9 mouse cellular contexts compared by ENCODE assay signal in the genomic region with DNA sequence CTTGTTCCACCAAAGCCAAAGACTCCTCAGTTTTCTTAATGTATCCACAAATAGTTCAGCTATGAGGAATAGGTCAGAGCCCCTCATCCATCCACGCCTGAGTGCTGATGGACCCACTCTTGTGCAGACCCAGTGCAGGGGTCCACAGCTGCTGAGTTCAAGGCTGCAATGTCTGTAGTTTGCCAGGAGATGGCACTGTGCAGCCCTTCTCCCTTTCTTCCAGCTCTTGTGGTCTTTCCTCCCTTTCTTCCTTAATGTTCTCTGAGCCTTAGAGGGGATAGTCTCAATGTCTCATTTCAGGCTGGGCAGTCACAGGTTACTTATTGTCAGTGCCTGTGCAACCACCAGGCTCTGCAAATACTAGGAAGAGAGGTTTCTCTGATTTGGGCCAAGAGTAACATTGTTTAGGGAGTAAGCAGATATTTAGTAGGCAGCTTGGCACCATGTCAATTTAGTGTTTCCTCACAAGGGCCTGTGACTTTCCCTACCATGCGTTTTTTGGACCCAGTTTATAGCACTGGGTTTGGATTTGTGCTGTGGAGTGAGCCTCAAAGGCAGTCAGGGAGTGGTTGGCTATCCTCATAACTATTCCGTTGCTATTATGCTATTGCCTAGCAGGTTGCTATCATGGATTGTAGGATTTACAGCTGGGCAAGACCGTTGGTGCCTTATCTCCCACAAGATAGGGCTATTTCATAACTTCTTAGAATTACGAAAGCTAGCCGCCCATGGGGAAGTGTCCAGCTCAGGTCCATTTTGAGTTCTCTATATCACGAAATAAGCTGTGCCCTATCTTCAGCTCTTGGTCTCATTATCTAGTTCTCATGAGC. TPM values are rescaled to one million over a fixed set of nuclear protein-coding genes. Genes with fewer than 3 reads are reported as not detected.
DNase-seq lines count a peak whose midpoint lies in the region; ATAC-seq and TF ChIP-seq lines count a peak whose summit lies in the region.
"Had no signal": no experiment of that assay in that cellular context is flagged by ENCODE, and none has a peak within 500 bp of the region (broad histone marks: within the 10 kb centered on the region; RNA-seq: fewer than 3 reads in every experiment).

No protein-coding gene starts in this region.

- ATAC-seq in hindbrain, embryonic 14.5 days (ENCODE audit: low FRiP score): no peak
- ATAC-seq in midbrain, postnatal 0 days (ENCODE audit: low FRiP score): no peak

- peak; percentile 81 for TF ChIP-seq CTCF in midbrain, postnatal 0 days (IDR thresholded peaks at IDR 0.05)

- no peak overlapping the region for H3K9ac ChIP-seq in hindbrain, embryonic 14.5 days
- no peak overlapping the region for H3K9ac ChIP-seq in midbrain, postnatal 0 days (replicated peaks; ENCODE audit: low read length, poor library complexity, severe bottlenecking)
- H3K9ac ChIP-seq: limb, embryonic 12.5 days had no signal

- no peaks in the 10 kb centered on the region for H3K27me3 ChIP-seq in hindbrain, embryonic 14.5 days (ENCODE audit: control insufficient read depth, insufficient read depth, low read length)
- no peaks in the 10 kb centered on the region for H3K27me3 ChIP-seq in midbrain, postnatal 0 days (ENCODE audit: insufficient read depth, low read length)
- H3K27me3 ChIP-seq: limb, embryonic 12.5 days had no signal

- no peak overlapping the region for H3K27ac ChIP-seq in hindbrain, embryonic 14.5 days
- no peak overlapping the region for H3K27ac ChIP-seq in midbrain, postnatal 0 days (ENCODE audit: low read depth, low read length)
- H3K27ac ChIP-seq: limb, embryonic 12.5 days had no signal

- no peak overlapping the region for H3K4me2 ChIP-seq in hindbrain, embryonic 14.5 days (replicated peaks)
- H3K4me2 ChIP-seq in midbrain, postnatal 0 days (ENCODE audit: low read depth, low read length, poor library complexity, severe bottlenecking): no peak overlapping the region
- H3K4me2 ChIP-seq: limb, embryonic 12.5 days had no signal

- H3K4me3 ChIP-seq in hindbrain, embryonic 14.5 days (replicated peaks; ENCODE audit: low read length): no peak overlapping the region
- H3K4me3 ChIP-seq in midbrain, postnatal 0 days (ENCODE audit: low read depth, low read length): no peak overlapping the region
- H3K4me3 ChIP-seq: limb, embryonic 12.5 days had no signal

- no peaks in the 10 kb centered on the region for H3K9me3 ChIP-seq in hindbrain, embryonic 14.5 days (ENCODE audit: control insufficient read depth, low read length)
- no peaks in the 10 kb centered on the region for H3K9me3 ChIP-seq in midbrain, postnatal 0 days (ENCODE audit: low read length)
- H3K9me3 ChIP-seq: limb, embryonic 12.5 days had no signal

- intact Hi-C loops in heart, postnatal 10 days (cut with DNase I): no loop called here

- no peaks in the 10 kb centered on the region for H3K36me3 ChIP-seq in hindbrain, embryonic 14.5 days (replicated peaks; ENCODE audit: control insufficient read depth, insufficient read depth)
- no peaks in the 10 kb centered on the region for H3K36me3 ChIP-seq in midbrain, postnatal 0 days (ENCODE audit: insufficient read depth, low read length)
- H3K36me3 ChIP-seq: limb, embryonic 12.5 days had no signal

- DNase-seq in heart, postnatal 10 days: peak; percentile 11 to 30
- DNase-seq in heart, adult 8-10 months (ENCODE audit: low spot score): no peak
- DNase-seq in thymus, postnatal 4 days: peak; percentile 36
- no peak for DNase-seq in thymus, postnatal 25 days
- peak; percentile 49 for DNase-seq in hindbrain, embryonic 14.5 days (ENCODE audit: low spot score)
- peak; percentile 44 for DNase-seq in midbrain, postnatal 0 days (ENCODE audit: low spot score)
- no peak for DNase-seq in cerebellum, adult 9-10 months
- no peak for DNase-seq in right cerebral cortex, adult 2 months (ENCODE audit: low spot score in 2 of 2)

- WGBS in hindbrain, embryonic 14.5 days: 76% methylated on average over 7 of the region's 7 CpGs
- WGBS in midbrain, postnatal 0 days: 74% methylated on average over 7 of the region's 7 CpGs

- H3K4me1 ChIP-seq in hindbrain, embryonic 14.5 days (replicated peaks; ENCODE audit: control insufficient read depth, insufficient read depth, low read length): no peaks in the 10 kb centered on the region
- no peaks in the 10 kb centered on the region for H3K4me1 ChIP-seq in midbrain, postnatal 0 days (ENCODE audit: insufficient read depth, low read length)

RNA-seq across cellular contexts. Expression of a gene that starts 54.2 kb away (rescaled TPM):
- under 1 TPM; 0.69 to 0.93 TPM for total RNA-seq in heart, postnatal 10 days (2021)
- under 1 TPM; 0.16 to 0.38 (median 0.24) TPM for total RNA-seq in heart, adult 8-10 months (2022)
- 10.7 and 11.3 TPM in 2 replicates for polyA plus RNA-seq in hindbrain, embryonic 14.5 days (2014; fragmentation: Nextera tagmentation; extraction: Ambion mirVana)
- total RNA-seq in midbrain, postnatal 0 days (2014; rRNA removed): 32.5 and 32.6 TPM in 2 replicates
- 7.7 and 9.3 TPM in 2 replicates for polyA plus RNA-seq in midbrain, postnatal 0 days (2015; fragmentation: Nextera tagmentation; extraction: Ambion mirVana)

Comparison
In these comparisons a context has a peak if more than half of its experiments do, and no peak if none do; other contexts are left out.
1. DNase-seq: peak in heart, postnatal 10 days (2 of 2), thymus, postnatal 4 days (single experiment), hindbrain, embryonic 14.5 days (single experiment) and midbrain, postnatal 0 days (single experiment); none in heart, adult 8-10 months (single experiment), thymus, postnatal 25 days (single experiment), cerebellum, adult 9-10 months (single experiment) and right cerebral cortex, adult 2 months (0 of 2).
2. RNA of a gene that starts 54.2 kb away (total RNA-seq): 32.5 to 32.6 TPM in midbrain, postnatal 0 days; 0.69 to 0.93 TPM in heart, postnatal 10 days and 0.16 to 0.38 TPM in heart, adult 8-10 months; every median in the first group is over 10 times any median in the second.